Mouse (Mus musculus): Measurements from ENCODE around the gene Ccsap. TPM values are rescaled to one million over a fixed set of nuclear protein-coding genes. Genes with fewer than 3 reads are reported as not detected.
A peak's percentile ranks its signal among the peaks of the same experiment; 100 is the strongest.

Ccsap gene
- polyA plus RNA-seq, 1 experiment from 2014 or later = 3.5 TPM

DNA sequence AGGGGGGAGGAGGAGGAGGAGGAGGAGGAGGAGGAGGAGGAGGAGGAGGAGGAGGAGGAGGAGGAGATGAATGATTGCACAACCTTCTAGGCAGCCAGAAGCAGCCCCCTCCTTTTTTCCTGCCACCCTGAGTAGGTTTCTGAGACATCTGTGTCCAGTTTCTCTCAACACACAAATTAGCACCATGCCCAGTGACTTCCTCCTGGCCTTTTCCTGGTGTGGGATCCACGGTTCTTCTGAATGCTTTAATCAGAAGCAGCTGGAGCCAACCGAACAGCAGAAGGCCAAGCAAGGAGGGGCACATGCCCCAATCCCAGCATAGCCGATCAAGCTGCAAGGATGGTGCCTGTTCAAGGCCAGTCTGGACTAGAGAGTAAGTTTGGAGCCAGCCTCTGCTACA lies 60.1 kb downstream of the Ccsap start:
- 0 out of 2 replicates have a peak, but pooled peaks cover under 1% of the 10 kb centered on the region for H3K4me1 ChIP-seq
- H3K4me3 ChIP-seq (replicated peaks) = no peak overlapping the region
- no peak overlapping the region for H3K27ac ChIP-seq
- no peak overlapping the region for H3K9ac ChIP-seq
- no peaks in the 10 kb centered on the region for H3K36me3 ChIP-seq
- H3K27me3 ChIP-seq = no peaks in the 10 kb centered on the region
- WGBS = 29% methylated on average over 3 of the region's 3 CpGs
- no peak overlapping the region for H3K4me2 ChIP-seq
- no peaks in the 10 kb centered on the region for H3K9me3 ChIP-seq (replicated peaks)
- no peak for ATAC-seq (replicated peaks; ENCODE audit: low FRiP score)

DNA sequence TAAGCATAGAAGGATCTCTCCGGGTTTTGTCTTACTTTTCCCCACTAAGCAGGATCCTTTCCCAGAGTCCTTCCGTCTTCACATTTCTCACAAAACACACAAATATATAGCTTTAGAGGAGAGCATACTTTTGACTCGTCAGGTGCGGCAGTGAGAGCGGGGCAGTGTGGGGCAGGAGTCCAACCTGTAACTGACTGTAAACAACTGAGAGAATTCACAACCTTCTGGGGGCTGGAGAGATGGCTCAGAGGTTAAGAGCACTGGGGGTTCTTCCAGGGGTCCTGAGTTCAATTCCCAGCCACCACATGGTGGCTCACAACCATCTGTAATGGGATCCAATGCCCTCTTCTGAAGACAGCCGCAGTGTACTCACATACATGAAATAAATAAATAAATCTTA lies 60.6 kb downstream of the Ccsap start:
- H3K36me3 ChIP-seq = no peaks in the 10 kb centered on the region
- no peak overlapping the region for H3K27ac ChIP-seq
- H3K4me1 ChIP-seq = 0 out of 2 replicates have a peak, but pooled peaks cover 2% of the 10 kb centered on the region
- H3K4me2 ChIP-seq = no peak overlapping the region
- no peak overlapping the region for H3K9ac ChIP-seq
- 75% methylated on average over 6 of the region's 6 CpGs for WGBS
- no peaks in the 10 kb centered on the region for H3K27me3 ChIP-seq
- no peak overlapping the region for H3K4me3 ChIP-seq (replicated peaks)
- ATAC-seq (replicated peaks; ENCODE audit: low FRiP score) = no peak
- no peaks in the 10 kb centered on the region for H3K9me3 ChIP-seq (replicated peaks)

DNA sequence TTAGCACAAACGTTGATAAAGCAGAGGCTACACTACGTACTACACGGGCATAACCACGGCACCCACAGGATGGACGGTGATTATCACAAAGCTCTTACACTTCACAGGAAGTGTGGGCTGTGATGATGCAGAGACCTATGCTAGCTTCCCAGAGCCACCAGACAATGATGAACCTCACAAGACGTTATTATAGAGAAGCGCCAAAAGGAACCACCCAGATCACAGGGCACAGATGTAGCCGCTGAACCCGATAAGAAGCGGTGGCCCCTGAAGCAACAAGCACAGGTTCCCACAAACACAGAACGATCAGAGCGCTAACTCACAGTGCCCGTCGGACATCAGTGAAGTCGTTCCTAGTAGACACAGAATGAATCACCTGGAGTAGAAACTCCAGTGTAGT lies 62.1 kb downstream of the Ccsap start:
- ATAC-seq (replicated peaks; ENCODE audit: low FRiP score) = no peak
- no peak overlapping the region for H3K27ac ChIP-seq
- 84% methylated on average over 15 of the region's 15 CpGs for WGBS
- no peak overlapping the region for H3K9ac ChIP-seq
- no peaks in the 10 kb centered on the region for H3K27me3 ChIP-seq
- H3K9me3 ChIP-seq (replicated peaks) = no peaks in the 10 kb centered on the region
- no peak overlapping the region for H3K4me3 ChIP-seq (replicated peaks)
- H3K36me3 ChIP-seq = no peaks in the 10 kb centered on the region
- peaks cover 13% of the 10 kb centered on the region for H3K4me1 ChIP-seq
- H3K4me2 ChIP-seq = no peak overlapping the region

DNA sequence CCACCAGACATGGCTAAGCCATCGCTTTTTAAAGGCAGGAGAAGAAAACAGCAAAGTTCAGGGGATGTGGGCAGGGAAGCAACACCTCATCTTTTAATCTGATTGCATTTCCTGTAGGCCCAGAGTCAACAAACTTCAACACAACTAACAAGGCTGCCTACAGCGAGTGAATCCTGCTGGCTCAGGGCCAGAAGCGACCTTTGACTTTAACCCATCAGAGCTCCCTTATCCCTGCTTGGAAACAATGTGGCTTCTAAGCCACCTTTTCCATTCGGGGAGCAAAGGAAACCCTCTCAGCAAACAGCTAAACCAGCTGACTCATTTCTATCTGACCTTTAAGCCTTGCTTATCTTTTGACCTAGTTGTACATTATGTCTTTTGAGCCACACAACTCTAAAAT lies 63.3 kb downstream of the Ccsap start:
- Histone ChIP-seq H3K4me1 (peaks cover 21% of the 10 kb centered on the region), H3K36me3 (no peaks in the 10 kb centered on the region), H3K9me3 (replicated peaks) (no peaks in the 10 kb centered on the region), H3K27me3 (no peaks in the 10 kb centered on the region), H3K9ac (no peak overlapping the region), H3K27ac (no peak overlapping the region), H3K4me2 (no peak overlapping the region), H3K4me3 (replicated peaks) (no peak overlapping the region)
- no peak for ATAC-seq (replicated peaks; ENCODE audit: low FRiP score)
- WGBS = 61% methylated on average over 4 of the region's 4 CpGs

DNA sequence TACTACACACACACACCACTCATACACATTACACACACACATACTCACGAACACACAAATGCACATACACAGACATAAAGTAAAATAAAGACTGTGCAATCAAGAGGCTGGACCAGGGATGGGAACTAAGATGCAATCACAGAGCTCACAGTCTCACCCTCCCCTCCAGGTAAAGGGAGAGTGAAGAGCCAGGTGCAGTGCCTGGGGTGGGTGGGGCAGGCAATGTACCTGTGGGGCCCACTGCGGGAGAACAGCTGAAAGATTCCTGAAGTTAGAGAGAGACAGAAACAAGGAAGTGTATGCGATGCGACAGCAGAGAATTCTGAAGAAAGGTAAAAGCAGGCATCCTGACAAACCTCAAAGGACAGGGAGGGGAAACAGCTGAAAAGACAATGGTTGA lies 65.2 kb downstream of the Ccsap start:
- 71% methylated on average over 4 of the region's 4 CpGs for WGBS
- H3K27me3 ChIP-seq = no peaks in the 10 kb centered on the region
- ATAC-seq (replicated peaks; ENCODE audit: low FRiP score) = no peak
- no peaks in the 10 kb centered on the region for H3K36me3 ChIP-seq
- H3K27ac ChIP-seq = no peak overlapping the region
- H3K4me2 ChIP-seq = no peak overlapping the region
- H3K9ac ChIP-seq = no peak overlapping the region
- no peaks in the 10 kb centered on the region for H3K9me3 ChIP-seq (replicated peaks)
- peaks cover 38% of the 10 kb centered on the region for H3K4me1 ChIP-seq
- no peak overlapping the region for H3K4me3 ChIP-seq (replicated peaks)

DNA sequence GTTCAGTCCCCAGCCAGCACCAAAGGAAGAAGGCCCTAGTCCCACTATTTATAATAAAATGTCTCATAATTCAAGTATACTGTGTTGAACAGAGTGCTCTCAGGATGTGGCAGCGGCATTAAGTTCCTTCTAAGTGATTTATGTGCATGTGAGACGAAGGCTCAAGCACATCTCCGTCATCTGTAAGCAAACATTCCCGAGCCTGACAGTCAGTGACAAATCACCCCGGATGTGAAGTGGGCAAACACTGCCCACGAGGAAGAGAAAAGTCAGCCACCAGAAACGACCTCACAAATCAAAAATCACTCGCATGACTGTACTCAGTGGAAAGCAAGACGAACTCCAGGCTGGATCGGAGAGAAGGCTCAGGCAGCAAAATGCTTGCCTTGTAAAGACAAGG lies 66.1 kb downstream of the Ccsap start:
- H3K27me3 ChIP-seq = no peaks in the 10 kb centered on the region
- no peaks in the 10 kb centered on the region for H3K36me3 ChIP-seq
- no peak for ATAC-seq (replicated peaks; ENCODE audit: low FRiP score)
- H3K4me1 ChIP-seq = peaks cover 40% of the 10 kb centered on the region
- 11% methylated on average over 10 of the region's 10 CpGs for WGBS
- H3K4me3 ChIP-seq (replicated peaks) = no peak overlapping the region
- H3K27ac ChIP-seq = no peak overlapping the region
- no peaks in the 10 kb centered on the region for H3K9me3 ChIP-seq (replicated peaks)
- no peak overlapping the region for H3K9ac ChIP-seq
- H3K4me2 ChIP-seq = 0 out of 2 replicates have a peak overlapping the region, but pooled peaks have one; percentile 2

DNA sequence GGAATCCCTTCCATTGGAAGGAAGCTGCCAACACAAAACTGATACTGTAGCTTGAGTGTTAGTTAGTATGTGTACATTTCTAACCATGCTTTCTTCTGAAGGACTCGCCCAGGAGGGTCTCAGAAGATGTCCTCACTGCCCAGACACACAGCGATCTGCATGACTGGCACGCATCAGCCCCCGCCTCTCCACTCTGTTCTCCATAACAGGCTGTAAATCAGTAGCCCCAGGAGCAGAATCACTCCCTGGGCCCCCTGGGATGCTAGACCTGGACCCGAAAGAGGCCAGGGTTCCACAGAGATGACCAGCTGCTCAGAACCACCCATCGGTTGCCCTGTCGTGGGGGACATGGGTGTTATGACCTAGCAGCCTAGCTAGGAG lies 68.2 kb downstream of the Ccsap start:
- 62% methylated on average over 7 of the region's 7 CpGs for WGBS
- no peaks in the 10 kb centered on the region for H3K9me3 ChIP-seq (replicated peaks)
- H3K36me3 ChIP-seq = no peaks in the 10 kb centered on the region
- H3K4me2 ChIP-seq = 0 out of 2 replicates have a peak overlapping the region, but pooled peaks have one; percentile 16
- H3K9ac ChIP-seq = 0 out of 2 replicates have a peak overlapping the region, but pooled peaks have one; percentile 21
- peak overlapping the region; percentile 78 for H3K27ac ChIP-seq
- 0 out of 2 replicates have a peak, but pooled peaks cover 6% of the 10 kb centered on the region for H3K27me3 ChIP-seq
- H3K4me1 ChIP-seq = peaks cover 52% of the 10 kb centered on the region
- no peak overlapping the region for H3K4me3 ChIP-seq (replicated peaks)
- ATAC-seq (replicated peaks; ENCODE audit: low FRiP score) = 0 out of 2 replicates have a peak, but pooled peaks have one; percentile 61

DNA sequence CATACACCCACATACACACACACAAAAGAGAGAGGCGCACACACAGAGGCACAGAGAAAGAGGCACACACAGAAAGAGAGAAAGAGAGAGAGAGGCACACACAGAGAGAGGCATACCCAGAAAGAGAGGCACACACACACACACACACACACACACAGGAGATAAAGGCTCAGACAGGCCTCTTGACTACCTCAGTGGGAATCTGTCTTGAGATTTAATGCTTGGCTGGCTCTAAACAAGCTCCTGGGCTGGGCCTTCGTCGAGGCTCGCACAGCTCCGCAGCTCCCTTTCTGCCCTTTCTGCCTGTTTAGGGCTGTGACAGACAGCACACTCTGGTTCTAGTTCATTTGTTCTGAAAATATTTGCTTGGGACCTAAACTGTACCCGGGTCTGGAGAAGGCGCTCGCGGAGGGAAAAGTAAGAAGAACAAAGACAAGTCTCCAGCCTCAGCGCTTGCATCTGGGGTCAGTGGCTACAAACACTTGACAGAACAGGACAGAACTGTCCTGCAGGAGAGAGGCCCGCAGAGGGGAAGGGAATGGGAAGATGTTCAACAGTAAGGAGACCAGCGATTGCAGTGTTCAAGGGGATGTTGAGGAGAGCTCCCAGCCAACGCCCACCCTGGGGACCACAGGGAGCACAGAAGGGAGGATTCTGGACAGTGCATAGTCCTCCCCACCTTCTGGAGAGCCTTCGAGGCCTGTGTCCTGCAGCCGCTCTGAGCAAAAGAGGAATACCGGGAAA lies 68.7 kb downstream of the Ccsap start:
- H3K9ac ChIP-seq = peak overlapping the region; percentile 21; the same call in 1 of the 2 replicates
- no peaks in the 10 kb centered on the region for H3K9me3 ChIP-seq (replicated peaks)
- H3K4me3 ChIP-seq (replicated peaks) = no peak overlapping the region
- no peaks in the 10 kb centered on the region for H3K36me3 ChIP-seq
- peak overlapping the region; percentile 78 for H3K27ac ChIP-seq
- H3K4me1 ChIP-seq = peaks cover 52% of the 10 kb centered on the region
- H3K27me3 ChIP-seq = peaks cover 6% of the 10 kb centered on the region; the same call in 1 of the 2 replicates
- 0 out of 2 replicates have a peak overlapping the region, but pooled peaks have one; percentile 16 for H3K4me2 ChIP-seq
- 49% methylated on average over 16 of the region's 16 CpGs for WGBS
- peak; percentile 69 for ATAC-seq (replicated peaks; ENCODE audit: low FRiP score)

Other genes with a start within 250 kb of the Ccsap start
- gene Rhou, start 206.3 kb downstream of the Ccsap start, polyA plus RNA-seq (2015; fragmentation: Nextera tagmentation; extraction: Ambion mirVana) = 8.2 and 8.6 TPM in 2 replicates
- 39.6 and 44.9 TPM in 2 replicates for gene Rab4a, start 54.2 kb downstream of the Ccsap start, polyA plus RNA-seq (2015; fragmentation: Nextera tagmentation; extraction: Ambion mirVana)
- gene Acta1, start 34.5 kb upstream of the Ccsap start, polyA plus RNA-seq (2015; fragmentation: Nextera tagmentation; extraction: Ambion mirVana) = 132 and 232 TPM in 2 replicates
- gene Nup133, start 89.1 kb upstream of the Ccsap start, polyA plus RNA-seq (2015; fragmentation: Nextera tagmentation; extraction: Ambion mirVana) = 43.1 and 45.3 TPM in 2 replicates
- 15.5 and 17.1 TPM in 2 replicates for gene Abcb10, start 122.9 kb upstream of the Ccsap start, polyA plus RNA-seq (2015; fragmentation: Nextera tagmentation; extraction: Ambion mirVana)
- 39.4 and 40.9 TPM in 2 replicates for gene Taf5l, start 161.2 kb upstream of the Ccsap start, polyA plus RNA-seq (2015; fragmentation: Nextera tagmentation; extraction: Ambion mirVana)
- gene Urb2, start 161.3 kb upstream of the Ccsap start, polyA plus RNA-seq (2015; fragmentation: Nextera tagmentation; extraction: Ambion mirVana) = 5.5 TPM in 2 replicates

Data from kidney, embryonic 15.5 days (tissue).